Mouse (Mus musculus) cerebellum, adult 2 months (tissue): ENCODE measurements around the gene Pdzd2. TPM values are rescaled to one million over a fixed set of nuclear protein-coding genes. Genes with fewer than 3 reads are reported as not detected.

Source experiments
- DNase-seq, 2 experiments: peaks; one replicate each; pipeline ENCODE4 v3.0.0; 2021
- H3K27ac ChIP-seq: fragments of 200-500 bp; 2 replicates; pipeline ENCODE4 v1.5.1; 2012; ENCODE audit warnings: low read length, control low read depth, inconsistent platforms; ENCODE audit not compliant: insufficient read depth
- H3K27me3 ChIP-seq: fragments of 200-500 bp; 2 replicates; pipeline ENCODE4 v1.6.1; 2012; ENCODE audit warnings: inconsistent platforms, mild to moderate bottlenecking, low read length, moderate library complexity; ENCODE audit not compliant: control insufficient read depth, insufficient read depth
- H3K4me1 ChIP-seq: fragments of 200-500 bp; 2 replicates; pipeline ENCODE4 v1.6.1; 2011; ENCODE audit warnings: low read length; ENCODE audit not compliant: control insufficient read depth, insufficient read depth
- H3K4me3 ChIP-seq: fragments of 200-500 bp; replicated peaks from 2 replicates; pipeline ENCODE3; 2011; ENCODE audit warnings: mild to moderate bottlenecking, low read depth, low read length, control low read depth; ENCODE audit not compliant: insufficient read depth
- CTCF ChIP-seq: fragments of 200-500 bp; IDR thresholded peaks from 2 replicates; pipeline ENCODE4 v1.5.1; 2011; ENCODE audit warnings: low read depth, mild to moderate bottlenecking, control low read depth, low read length, moderate library complexity, borderline replicate concordance; ENCODE audit not compliant: insufficient read depth
- POLR2A ChIP-seq: fragments of 200-500 bp; IDR thresholded peaks from 2 replicates; pipeline ENCODE4 v1.6.1; 2011; ENCODE audit warnings: low read length, control low read depth, borderline replicate concordance; ENCODE audit not compliant: insufficient read depth
- WGBS: fragments of 180-500 bp; shearing (Covaris S2); methylation state at CpG from one replicate; pipeline ENCODE4 v1.1.7; 2018; 5-methylcytosine and 5-hydroxymethylcytosine counted together
- polyA plus RNA-seq: library from polyadenylated mRNA; depleted of rRNA; stranded (reverse); fragments of >200 nt; gene quantifications from 2 replicates; pipeline ENCODE4 v1.2.3, GENCODE M21; 2012

Gene Pdzd2
- polyA plus RNA-seq, 1 experiment: 6.3 TPM

- H3K27ac ChIP-seq: no peak overlapping the region
- H3K4me1 ChIP-seq: no peaks in the 10 kb centered on the region
- WGBS: 89% methylated on average over 6 of the region's 6 CpGs
- H3K27me3 ChIP-seq: no peaks in the 10 kb centered on the region
- TF ChIP-seq CTCF (no peak), POLR2A (no peak)
- DNase-seq: no peak
- H3K4me3 ChIP-seq: no peak overlapping the region
Measured at GRCm38 (mm10) chr15:12438691-12439090, 301.0 kb downstream of the Pdzd2 start.

- Histone ChIP-seq H3K27ac (no peak overlapping the region), H3K27me3 (no peaks in the 10 kb centered on the region), H3K4me3 (no peak overlapping the region), H3K4me1 (no peaks in the 10 kb centered on the region)
- no peak for DNase-seq
- no peak for TF ChIP-seq CTCF
- 84% methylated on average over 11 of the region's 11 CpGs for WGBS
Measured at GRCm38 (mm10) chr15:12438081-12438480, 301.6 kb downstream of the Pdzd2 start.

- no peak for DNase-seq
- H3K27ac ChIP-seq: no peak overlapping the region
- WGBS: 91% methylated on average over 8 of the region's 8 CpGs
- H3K4me3 ChIP-seq: no peak overlapping the region
- no peaks in the 10 kb centered on the region for H3K27me3 ChIP-seq
- TF ChIP-seq POLR2A (no peak), CTCF (no peak)
- no peaks in the 10 kb centered on the region for H3K4me1 ChIP-seq
Measured at GRCm38 (mm10) chr15:12435910-12436309, 303.8 kb downstream of the Pdzd2 start.

- no peak overlapping the region for H3K27ac ChIP-seq
- no peak overlapping the region for H3K4me3 ChIP-seq
- no peaks in the 10 kb centered on the region for H3K27me3 ChIP-seq
- 79% methylated on average over 19 of the region's 19 CpGs for WGBS
- no peaks in the 10 kb centered on the region for H3K4me1 ChIP-seq
- TF ChIP-seq POLR2A (no peak), CTCF (no peak)
- no peak for DNase-seq
Measured at GRCm38 (mm10) chr15:12433893-12434599, 305.7 kb downstream of the Pdzd2 start.

- H3K27ac ChIP-seq: no peak overlapping the region
- H3K4me3 ChIP-seq: no peak overlapping the region
- DNase-seq: no peak
- H3K27me3 ChIP-seq: no peaks in the 10 kb centered on the region
- no peaks in the 10 kb centered on the region for H3K4me1 ChIP-seq
- TF ChIP-seq POLR2A (no peak), CTCF (no peak)
Measured at GRCm38 (mm10) chr15:12432879-12433278, 306.8 kb downstream of the Pdzd2 start.

- no peak for TF ChIP-seq CTCF
- no peak for TF ChIP-seq POLR2A
- no peak overlapping the region for H3K4me3 ChIP-seq
- no peak for DNase-seq
- no peaks in the 10 kb centered on the region for H3K4me1 ChIP-seq
- H3K27me3 ChIP-seq: no peaks in the 10 kb centered on the region
- no peak overlapping the region for H3K27ac ChIP-seq
- 97% methylated on average over 1 of the region's 1 CpGs for WGBS
Measured at GRCm38 (mm10) chr15:12432320-12432719, 307.4 kb downstream of the Pdzd2 start.

- WGBS: 68% methylated on average over 7 of the region's 7 CpGs
- Histone ChIP-seq H3K4me3 (no peak overlapping the region), H3K4me1 (no peaks in the 10 kb centered on the region), H3K27me3 (no peaks in the 10 kb centered on the region), H3K27ac (no peak overlapping the region; the same call in 1 of the 2 replicates)
- no peak for DNase-seq
- TF ChIP-seq POLR2A (no peak), CTCF (no peak)
Measured at GRCm38 (mm10) chr15:12431684-12432083, 308.0 kb downstream of the Pdzd2 start.

GRCm38 (mm10) chr15:12431188-12431587 is 308.5 kb downstream of the Pdzd2 start:
- 94% methylated on average over 3 of the region's 3 CpGs for WGBS
- DNase-seq: no peak
- Histone ChIP-seq H3K4me3 (no peak overlapping the region), H3K27me3 (no peaks in the 10 kb centered on the region), H3K4me1 (no peaks in the 10 kb centered on the region), H3K27ac (no peak overlapping the region)
- TF ChIP-seq CTCF (no peak), POLR2A (no peak)

- TF ChIP-seq CTCF: no peak
- TF ChIP-seq POLR2A: no peak
Measured at GRCm38 (mm10) chr15:12430670-12431069, 309.1 kb downstream of the Pdzd2 start.

More at GRCm38 (mm10) chr15:12430670-12431069, 309.1 kb downstream of the Pdzd2 start:
- no peak overlapping the region for H3K4me3 ChIP-seq
- no peaks in the 10 kb centered on the region for H3K27me3 ChIP-seq
- no peak overlapping the region for H3K27ac ChIP-seq
- no peak for DNase-seq
- H3K4me1 ChIP-seq: no peaks in the 10 kb centered on the region
- 53% methylated on average over 4 of the region's 4 CpGs for WGBS
